Mouse (Mus musculus): ENCODE data around the gene Cib2.
"Not testable (repeated sequence)": the region's sequence is repeated elsewhere in the genome, so short reads cannot be mapped to it uniquely, and the experiment has no call there.

DNA sequence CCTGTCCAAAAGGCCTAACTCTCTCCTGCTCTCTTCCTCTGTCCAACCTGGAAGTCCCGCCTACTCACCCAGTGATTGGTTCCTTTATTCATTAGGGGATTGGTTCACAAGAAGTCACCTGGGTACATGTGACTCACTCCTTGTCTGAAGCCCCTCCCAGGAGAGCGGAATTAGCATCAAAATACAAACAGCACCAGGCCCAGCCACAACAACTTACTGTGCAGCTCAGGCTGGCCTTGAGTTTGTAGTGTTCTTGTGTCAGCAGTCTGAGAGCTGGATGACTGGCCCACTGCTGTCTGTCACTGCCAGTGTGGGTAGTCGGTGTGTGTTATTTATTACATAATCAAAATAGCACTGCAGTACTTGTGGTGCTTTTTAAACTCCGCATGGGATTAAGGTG, 33.6 kb upstream of the Cib2 start:
- not testable (repeated sequence) for TF ChIP-seq CTCF (conservative IDR thresholded peaks at IDR 0.05; ENCODE audit: low read length); NANOG (IDR thresholded peaks at IDR 0.05; ENCODE audit: borderline replicate concordance, low read length); POU5F1 (IDR thresholded peaks at IDR 0.05; ENCODE audit: borderline replicate concordance, low read length)
